Mouse (Mus musculus): ENCODE measurements at regions not wholly inside any gene's neighbourhood (a gene's known extent, or its start where the extent isn't known, plus 50 kb on each side); places are given as distances from the start of the nearest gene placed in this dataset.

GRCm38 (mm10) chr8:50387189-50387588 lies 1543.4 kb upstream of the Tenm3 start:
- no peak for ATAC-seq (ENCODE audit: insufficient number of reproducible peaks, low FRiP score, low TSS enrichment)

- no peak for ATAC-seq (ENCODE audit: insufficient number of reproducible peaks, low FRiP score, low TSS enrichment)
Observed at GRCm38 (mm10) chr8:50383697-50384096, 1539.9 kb upstream of the Tenm3 start.

DNA sequence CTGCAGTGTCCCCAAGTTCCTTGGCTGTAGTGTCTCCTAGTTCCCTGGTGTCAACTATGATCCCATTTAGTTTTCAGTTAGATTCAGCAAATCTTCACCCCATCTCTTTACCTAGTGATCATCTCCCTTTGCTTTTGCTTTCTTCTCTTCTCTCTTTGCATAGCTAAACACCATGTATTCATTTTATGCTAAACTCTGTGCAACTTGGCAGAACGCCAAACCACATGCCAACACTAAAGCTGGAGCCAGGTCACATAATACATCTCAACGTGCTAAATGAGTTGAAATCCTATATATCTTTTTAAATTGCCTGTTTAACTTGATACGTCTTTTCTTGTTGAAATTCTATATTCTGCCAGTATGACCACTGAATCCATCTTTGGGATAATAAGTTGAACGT lies 1536.0 kb upstream of the Tenm3 start:
- no peak for ATAC-seq (ENCODE audit: insufficient number of reproducible peaks, low FRiP score, low TSS enrichment)

DNA sequence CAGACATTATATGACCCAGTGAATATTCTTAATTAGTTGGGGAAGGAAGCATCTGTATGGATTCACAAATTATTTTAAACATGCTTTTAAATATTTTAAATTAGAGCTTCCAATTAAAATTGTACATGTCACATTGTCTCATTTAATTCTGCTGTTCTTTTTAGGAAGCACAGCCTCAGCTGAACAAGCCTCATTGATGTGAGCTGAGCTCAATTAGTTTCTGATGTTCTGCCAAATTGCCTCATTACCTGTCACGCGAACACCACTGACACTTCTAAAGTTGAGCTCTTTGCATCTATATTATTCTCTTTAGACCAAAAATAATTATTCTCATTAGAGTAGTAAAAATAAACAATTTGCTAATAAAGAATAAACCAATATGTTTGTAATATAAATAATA lies 1530.0 kb upstream of the Tenm3 start:
- ATAC-seq (ENCODE audit: insufficient number of reproducible peaks, low FRiP score, low TSS enrichment) = no peak

DNA sequence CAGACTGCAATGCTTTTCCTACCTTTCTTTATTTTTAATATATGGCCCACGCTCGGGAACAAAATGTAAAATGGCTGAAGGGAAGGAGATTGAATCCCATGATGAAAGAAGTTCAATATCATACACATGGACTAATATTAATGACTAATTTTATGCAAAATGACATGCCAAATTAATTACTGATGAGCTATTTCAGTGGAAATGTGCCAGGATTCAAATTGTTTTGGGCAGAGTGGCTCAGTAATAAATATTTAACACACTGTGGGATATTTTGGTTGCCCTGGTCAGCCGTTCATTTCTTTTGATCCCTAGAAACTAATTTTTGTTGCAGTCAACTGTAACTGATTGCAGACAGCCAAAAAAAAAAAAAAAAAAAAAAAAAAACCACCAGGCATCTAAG lies 1482.7 kb upstream of the Tenm3 start:
- ATAC-seq (ENCODE audit: insufficient number of reproducible peaks, low FRiP score, low TSS enrichment) = no peak

DNA sequence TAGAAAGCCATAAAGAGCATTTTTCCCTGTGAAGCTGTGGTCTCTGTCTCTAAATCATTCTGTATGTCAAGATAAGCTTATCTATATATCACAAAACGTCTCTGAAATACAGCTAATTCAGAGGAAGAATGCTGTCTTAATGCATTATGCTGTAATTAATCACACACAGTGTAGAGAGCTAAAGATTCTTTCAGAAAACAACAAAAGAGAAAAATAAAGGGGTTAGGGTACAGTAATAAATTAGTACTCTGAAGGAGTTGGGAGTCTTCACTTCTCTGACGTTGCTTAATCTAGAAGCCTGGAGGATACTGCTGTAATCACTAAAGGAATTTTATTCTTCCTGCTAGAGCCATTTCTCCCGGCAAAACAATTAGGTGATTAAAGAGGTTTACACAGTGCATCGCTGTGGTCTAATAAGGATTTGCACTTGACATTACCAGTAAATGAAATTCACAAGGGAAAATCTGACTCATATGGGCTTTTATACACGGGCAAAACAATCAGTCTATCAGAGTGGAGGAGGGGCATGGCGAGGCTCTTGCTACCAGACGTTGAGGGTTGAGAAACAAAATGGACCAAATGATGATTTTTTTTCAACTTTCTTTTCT lies 1477.7 kb upstream of the Tenm3 start:
- no peak for ATAC-seq (ENCODE audit: insufficient number of reproducible peaks, low FRiP score, low TSS enrichment)

DNA sequence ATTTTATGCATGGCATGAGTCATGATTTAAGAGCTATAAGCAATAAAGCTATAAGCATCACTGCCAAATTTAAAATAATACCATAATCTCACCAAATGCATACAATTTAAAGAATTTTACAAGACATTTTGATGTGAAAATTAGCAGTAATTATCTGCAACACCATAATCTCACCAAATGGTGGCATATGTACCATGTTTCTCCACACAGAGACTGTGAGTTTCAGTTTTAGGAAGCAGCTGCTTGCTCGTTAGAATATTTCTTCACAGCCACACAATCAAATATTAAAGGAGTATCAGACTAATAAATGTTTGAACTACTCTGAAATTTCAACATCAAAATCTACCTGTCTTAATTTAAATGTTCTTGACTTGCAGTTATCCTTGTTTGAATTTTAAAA lies 1472.9 kb upstream of the Tenm3 start:
- no peak for ATAC-seq (ENCODE audit: insufficient number of reproducible peaks, low FRiP score, low TSS enrichment)

- no peak for ATAC-seq (ENCODE audit: insufficient number of reproducible peaks, low FRiP score, low TSS enrichment)
Observed at GRCm38 (mm10) chr8:50310308-50310707, 1466.6 kb upstream of the Tenm3 start.

DNA sequence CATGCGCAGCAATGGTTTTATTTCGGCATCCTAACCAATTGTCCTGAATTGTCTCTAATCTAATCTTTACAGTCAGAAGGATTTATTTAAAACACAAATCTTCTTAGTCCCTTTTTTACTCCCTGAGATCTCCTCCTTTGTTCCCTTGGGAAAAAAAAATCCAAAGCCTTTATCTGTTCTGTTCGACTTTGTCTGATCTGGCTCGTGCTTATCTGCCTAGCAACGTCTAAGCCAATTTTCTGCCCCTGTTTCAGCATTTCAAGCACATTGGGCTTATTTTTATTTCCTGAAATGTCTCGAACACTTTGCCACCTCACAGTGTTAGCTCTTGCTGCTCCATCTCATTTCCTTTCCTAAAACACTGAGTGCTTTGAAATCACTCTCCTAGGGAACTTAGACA lies 1456.6 kb upstream of the Tenm3 start:
- no peak for ATAC-seq (ENCODE audit: insufficient number of reproducible peaks, low FRiP score, low TSS enrichment)

DNA sequence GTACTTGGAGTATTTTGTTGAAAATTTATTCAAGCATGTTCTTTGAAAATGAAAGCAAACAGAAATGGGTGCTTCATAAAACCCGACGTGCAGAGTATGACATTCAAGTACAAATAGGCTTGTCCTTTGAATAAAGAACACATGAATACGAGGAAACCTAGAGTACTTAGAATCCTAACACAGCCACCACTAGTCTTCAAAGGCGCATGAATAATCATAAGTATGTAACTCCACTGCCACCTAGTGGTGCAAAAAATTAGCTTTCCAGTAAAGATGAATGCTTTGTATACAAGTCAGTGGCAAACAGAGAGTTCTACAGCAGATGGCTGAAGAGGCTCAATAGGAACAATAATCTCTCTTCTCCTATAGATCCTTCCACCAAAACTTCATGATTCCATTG lies 1449.8 kb upstream of the Tenm3 start:
- ATAC-seq (ENCODE audit: insufficient number of reproducible peaks, low FRiP score, low TSS enrichment) = peak; percentile 79

- no peak for ATAC-seq (ENCODE audit: insufficient number of reproducible peaks, low FRiP score, low TSS enrichment)
Observed at GRCm38 (mm10) chr8:50292158-50292557, 1448.4 kb upstream of the Tenm3 start.

GRCm38 (mm10) chr8:50276346-50276745 lies 1432.6 kb upstream of the Tenm3 start:
- ATAC-seq (ENCODE audit: insufficient number of reproducible peaks, low FRiP score, low TSS enrichment) = no peak

DNA sequence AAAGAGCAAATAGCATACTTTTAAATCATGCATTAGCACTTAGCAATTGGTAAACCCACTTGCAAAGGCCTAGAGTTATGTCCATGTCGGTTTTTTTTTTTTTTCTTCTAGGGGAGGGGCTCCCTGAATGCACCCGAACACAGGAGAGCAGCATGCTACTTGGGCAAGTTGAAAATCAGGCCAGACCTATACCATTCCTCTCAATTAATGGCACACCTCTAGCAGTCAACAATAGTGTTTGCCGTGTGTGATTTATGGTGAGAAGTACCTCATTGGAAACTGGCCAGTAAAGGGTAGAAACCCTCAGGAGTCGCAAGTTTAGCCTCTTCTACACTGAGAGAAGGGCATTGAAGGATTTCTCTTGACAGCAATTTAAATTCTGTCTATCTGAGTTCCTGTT lies 1421.0 kb upstream of the Tenm3 start:
- ATAC-seq (ENCODE audit: insufficient number of reproducible peaks, low FRiP score, low TSS enrichment) = no peak
